Mouse (Mus musculus): ENCODE measurements at regions not wholly inside any gene's neighbourhood (a gene's known extent, or its start where the extent isn't known, plus 50 kb on each side); places are given as distances from the start of the nearest gene placed in this dataset.
A peak's percentile ranks its signal among the peaks of the same experiment; 100 is the strongest.

DNA sequence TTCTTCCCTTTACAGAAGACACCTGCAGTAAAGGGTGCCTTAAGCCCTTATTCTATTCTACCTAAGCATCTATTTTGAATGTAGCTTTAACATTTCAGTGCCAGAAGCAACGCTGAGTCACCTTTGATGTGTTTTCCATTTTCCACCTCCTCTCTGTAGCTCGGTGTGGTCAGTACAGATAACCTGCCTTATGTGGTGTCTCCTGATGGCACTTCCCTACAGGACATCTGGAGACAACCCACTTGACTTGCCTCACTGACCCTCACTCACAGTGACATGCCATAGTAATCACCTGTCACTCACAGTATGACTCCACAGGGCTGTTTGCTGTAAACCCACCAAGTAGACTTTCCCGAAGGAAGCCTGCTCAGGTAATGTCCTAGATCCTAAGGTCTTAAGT is 510.9 kb upstream of the Smim15 start:
- Histone ChIP-seq H3K4me2 (ENCODE audit: low read depth, low read length, poor library complexity, severe bottlenecking) (no peak overlapping the region), H3K27me3 (ENCODE audit: insufficient read depth, low read length) (no peaks in the 10 kb centered on the region), H3K36me3 (ENCODE audit: insufficient read depth, low read length) (no peaks in the 10 kb centered on the region), H3K27ac (ENCODE audit: low read depth, low read length) (no peak overlapping the region), H3K4me3 (ENCODE audit: low read depth, low read length) (no peak overlapping the region), H3K4me1 (ENCODE audit: insufficient read depth, low read length) (no peaks in the 10 kb centered on the region), H3K9me3 (ENCODE audit: low read length) (no peaks in the 10 kb centered on the region), H3K9ac (replicated peaks; ENCODE audit: low read length, poor library complexity, severe bottlenecking) (no peak overlapping the region)
- 92% methylated on average over 3 of the region's 3 CpGs for WGBS
- DNase-seq (ENCODE audit: low spot score) (no peak), ATAC-seq (ENCODE audit: low FRiP score) (no peak)
- no peak for TF ChIP-seq CTCF (IDR thresholded peaks at IDR 0.05)

GRCm38 (mm10) chr13:107531528-107531927 is 509.6 kb upstream of the Kif2a start:
- Histone ChIP-seq H3K4me2 (ENCODE audit: low read depth, low read length, poor library complexity, severe bottlenecking) (no peak overlapping the region), H3K36me3 (ENCODE audit: insufficient read depth, low read length) (no peaks in the 10 kb centered on the region), H3K9ac (replicated peaks; ENCODE audit: low read length, poor library complexity, severe bottlenecking) (no peak overlapping the region), H3K9me3 (ENCODE audit: low read length) (no peaks in the 10 kb centered on the region), H3K27me3 (ENCODE audit: insufficient read depth, low read length) (no peaks in the 10 kb centered on the region), H3K4me3 (ENCODE audit: low read depth, low read length) (no peak overlapping the region), H3K4me1 (ENCODE audit: insufficient read depth, low read length) (no peaks in the 10 kb centered on the region), H3K27ac (ENCODE audit: low read depth, low read length) (no peak overlapping the region)
- DNase-seq (ENCODE audit: low spot score) (no peak), ATAC-seq (ENCODE audit: low FRiP score) (no peak)
- 41% methylated on average over 10 of the region's 10 CpGs for WGBS
- TF ChIP-seq CTCF (IDR thresholded peaks at IDR 0.05), result no peak

- Histone ChIP-seq H3K4me1 (ENCODE audit: insufficient read depth, low read length) (no peaks in the 10 kb centered on the region), H3K4me3 (ENCODE audit: low read depth, low read length) (no peak overlapping the region), H3K27me3 (ENCODE audit: insufficient read depth, low read length) (no peaks in the 10 kb centered on the region), H3K27ac (ENCODE audit: low read depth, low read length) (no peak overlapping the region), H3K9ac (replicated peaks; ENCODE audit: low read length, poor library complexity, severe bottlenecking) (no peak overlapping the region), H3K9me3 (ENCODE audit: low read length) (no peaks in the 10 kb centered on the region), H3K36me3 (ENCODE audit: insufficient read depth, low read length) (no peaks in the 10 kb centered on the region), H3K4me2 (ENCODE audit: low read depth, low read length, poor library complexity, severe bottlenecking) (no peak overlapping the region)
- DNase-seq (ENCODE audit: low spot score) (no peak), ATAC-seq (ENCODE audit: low FRiP score) (no peak)
- 49% methylated on average over 8 of the region's 8 CpGs for WGBS
- no peak for TF ChIP-seq CTCF (IDR thresholded peaks at IDR 0.05)
These were observed 509.1 kb upstream of the Kif2a start for GRCm38 (mm10) chr13:107531026-107531425.

GRCm38 (mm10) chr13:107530392-107530791 is 508.5 kb upstream of the Kif2a start:
- Histone ChIP-seq H3K9ac (replicated peaks; ENCODE audit: low read length, poor library complexity, severe bottlenecking) (no peak overlapping the region), H3K27ac (ENCODE audit: low read depth, low read length) (no peak overlapping the region), H3K4me3 (ENCODE audit: low read depth, low read length) (no peak overlapping the region), H3K27me3 (ENCODE audit: insufficient read depth, low read length) (no peaks in the 10 kb centered on the region), H3K4me1 (ENCODE audit: insufficient read depth, low read length) (no peaks in the 10 kb centered on the region), H3K4me2 (ENCODE audit: low read depth, low read length, poor library complexity, severe bottlenecking) (no peak overlapping the region), H3K36me3 (ENCODE audit: insufficient read depth, low read length) (no peaks in the 10 kb centered on the region), H3K9me3 (ENCODE audit: low read length) (no peaks in the 10 kb centered on the region)
- WGBS, result 89% methylated on average over 1 of the region's 1 CpGs
- TF ChIP-seq CTCF (IDR thresholded peaks at IDR 0.05), result no peak
- DNase-seq (ENCODE audit: low spot score), result no peak
- ATAC-seq (ENCODE audit: low FRiP score), result no peak

GRCm38 (mm10) chr13:107528724-107529456 is 507.0 kb upstream of the Kif2a start:
- no peak overlapping the region for H3K9ac ChIP-seq (replicated peaks; ENCODE audit: low read length, poor library complexity, severe bottlenecking)
- no peaks in the 10 kb centered on the region for H3K36me3 ChIP-seq (ENCODE audit: insufficient read depth, low read length)
- H3K27me3 ChIP-seq (ENCODE audit: insufficient read depth, low read length), result no peaks in the 10 kb centered on the region
- H3K9me3 ChIP-seq (ENCODE audit: low read length), result no peaks in the 10 kb centered on the region
- no peak overlapping the region for H3K4me2 ChIP-seq (ENCODE audit: low read depth, low read length, poor library complexity, severe bottlenecking)
- TF ChIP-seq CTCF (IDR thresholded peaks at IDR 0.05), result peak; percentile 12; the same call in 1 of the 2 replicates
- H3K27ac ChIP-seq (ENCODE audit: low read depth, low read length), result no peak overlapping the region
- WGBS, result 77% methylated on average over 15 of the region's 15 CpGs
- no peaks in the 10 kb centered on the region for H3K4me1 ChIP-seq (ENCODE audit: insufficient read depth, low read length)
- ATAC-seq (ENCODE audit: low FRiP score) (no peak), DNase-seq (ENCODE audit: low spot score) (no peak)
- H3K4me3 ChIP-seq (ENCODE audit: low read depth, low read length), result no peak overlapping the region

GRCm38 (mm10) chr13:107522942-107523341 is 501.0 kb upstream of the Kif2a start:
- WGBS, result 86% methylated on average over 3 of the region's 3 CpGs

More at GRCm38 (mm10) chr13:107522942-107523341, 501.0 kb upstream of the Kif2a start:
- no peak for TF ChIP-seq CTCF (IDR thresholded peaks at IDR 0.05)
- Histone ChIP-seq H3K27ac (ENCODE audit: low read depth, low read length) (no peak overlapping the region), H3K4me2 (ENCODE audit: low read depth, low read length, poor library complexity, severe bottlenecking) (no peak overlapping the region), H3K4me3 (ENCODE audit: low read depth, low read length) (no peak overlapping the region), H3K27me3 (ENCODE audit: insufficient read depth, low read length) (no peaks in the 10 kb centered on the region), H3K9me3 (ENCODE audit: low read length) (no peaks in the 10 kb centered on the region), H3K4me1 (ENCODE audit: insufficient read depth, low read length) (no peaks in the 10 kb centered on the region), H3K36me3 (ENCODE audit: insufficient read depth, low read length) (no peaks in the 10 kb centered on the region), H3K9ac (replicated peaks; ENCODE audit: low read length, poor library complexity, severe bottlenecking) (no peak overlapping the region)
- ATAC-seq (ENCODE audit: low FRiP score), result no peak
- no peak for DNase-seq (ENCODE audit: low spot score)

All from midbrain, postnatal 0 days (tissue).